Comparison of ENCODE assay signal across 8 mouse cellular contexts in genomic region chr7:128344928-128345653, GRCm38 (mm10). TPM values are rescaled to one million over a fixed set of nuclear protein-coding genes. Genes with fewer than 3 reads are reported as not detected.
A peak's percentile ranks its signal among the peaks of the same experiment; 100 is the strongest.
DNase-seq lines count a peak whose midpoint lies in the region; ATAC-seq and TF ChIP-seq lines count a peak whose summit lies in the region.

No protein-coding gene starts in this region.

- no peak overlapping the region for H3K9ac ChIP-seq in neural tube, embryonic 15.5 days (replicated peaks)
- no peak overlapping the region for H3K9ac ChIP-seq in kidney, embryonic 15.5 days
- no peak overlapping the region for H3K9ac ChIP-seq in limb, embryonic 14.5 days (ENCODE audit: low read depth, low read length, severe bottlenecking)
- H3K9ac ChIP-seq in stomach, embryonic 14.5 days (replicated peaks; ENCODE audit: low read depth, low read length), result no peak overlapping the region

- H3K4me3 ChIP-seq in neural tube, embryonic 15.5 days (replicated peaks), result no peak overlapping the region
- no peak overlapping the region for H3K4me3 ChIP-seq in kidney, embryonic 15.5 days (replicated peaks)
- no peak overlapping the region for H3K4me3 ChIP-seq in limb, embryonic 14.5 days (replicated peaks; ENCODE audit: low read length)
- H3K4me3 ChIP-seq in stomach, embryonic 14.5 days (ENCODE audit: low read depth, low read length), result no peak overlapping the region

- DNase-seq in neural tube, embryonic 10.5 days (ENCODE audit: extremely low spot score, low spot score), result peak; percentile 78
- DNase-seq in embryo, embryonic 10.5 days (ENCODE audit: low spot score), result peak; percentile 87
- peak; percentile 71 for DNase-seq in limb, embryonic 14.5 days (ENCODE audit: low spot score)
- DNase-seq in natural killer cell, adult 2 months (ENCODE audit: low spot score in 2 of 2), result peak; percentile 27 to 53

- H3K4me2 ChIP-seq in neural tube, embryonic 15.5 days, result no peak overlapping the region
- no peak overlapping the region for H3K4me2 ChIP-seq in kidney, embryonic 15.5 days
- no peak overlapping the region for H3K4me2 ChIP-seq in limb, embryonic 14.5 days (replicated peaks; ENCODE audit: low read depth, low read length, severe bottlenecking)
- H3K4me2 ChIP-seq in stomach, embryonic 14.5 days (replicated peaks; ENCODE audit: low read depth, low read length), result no peak overlapping the region

- no peaks in the 10 kb centered on the region for H3K36me3 ChIP-seq in neural tube, embryonic 15.5 days
- H3K36me3 ChIP-seq in kidney, embryonic 15.5 days, result no peaks in the 10 kb centered on the region
- H3K36me3 ChIP-seq in limb, embryonic 14.5 days (ENCODE audit: control insufficient read depth, insufficient read depth, low read length), result no peaks in the 10 kb centered on the region
- H3K36me3 ChIP-seq in stomach, embryonic 14.5 days (ENCODE audit: control insufficient read depth, insufficient read depth, low read length), result no peaks in the 10 kb centered on the region

- H3K27ac ChIP-seq in neural tube, embryonic 15.5 days (replicated peaks), result no peak overlapping the region
- no peak overlapping the region for H3K27ac ChIP-seq in kidney, embryonic 15.5 days
- H3K27ac ChIP-seq in limb, embryonic 14.5 days (replicated peaks; ENCODE audit: low read depth, low read length), result no peak overlapping the region
- H3K27ac ChIP-seq in stomach, embryonic 14.5 days (ENCODE audit: low read length), result no peak overlapping the region

- no peaks in the 10 kb centered on the region for H3K9me3 ChIP-seq in neural tube, embryonic 15.5 days (replicated peaks)
- no peaks in the 10 kb centered on the region for H3K9me3 ChIP-seq in kidney, embryonic 15.5 days (replicated peaks)
- peaks cover 5% of the 10 kb centered on the region; the same call in 1 of the 2 replicates for H3K9me3 ChIP-seq in limb, embryonic 14.5 days (ENCODE audit: control insufficient read depth, low read length)
- H3K9me3 ChIP-seq in stomach, embryonic 14.5 days (ENCODE audit: control insufficient read depth, low read depth, low read length), result no peaks in the 10 kb centered on the region

- TF ChIP-seq POLR2A in limb, embryonic 14.5 days (IDR thresholded peaks at IDR 0.05; ENCODE audit: borderline replicate concordance, extremely low read depth, insufficient read depth, insufficient read length), result no peak

- H3K27me3 ChIP-seq in neural tube, embryonic 15.5 days (replicated peaks), result no peaks in the 10 kb centered on the region
- no peaks in the 10 kb centered on the region for H3K27me3 ChIP-seq in kidney, embryonic 15.5 days
- H3K27me3 ChIP-seq in limb, embryonic 14.5 days (ENCODE audit: control insufficient read depth, insufficient read depth, low read length), result no peaks in the 10 kb centered on the region
- no peaks in the 10 kb centered on the region for H3K27me3 ChIP-seq in stomach, embryonic 14.5 days (ENCODE audit: control insufficient read depth, insufficient read depth, low read length)

- no peak for ATAC-seq in neural tube, embryonic 15.5 days (ENCODE audit: low FRiP score)
- peak; percentile 84 for ATAC-seq in granulocyte monocyte progenitor cell, adult 5-6 weeks (replicated peaks; ENCODE audit: poor library complexity, severe bottlenecking)
- peak; percentile 75 for ATAC-seq in kidney, embryonic 15.5 days (replicated peaks; ENCODE audit: low FRiP score)
- ATAC-seq in limb, embryonic 14.5 days (ENCODE audit: low FRiP score, low read depth), result peak; percentile 60; the same call in 1 of the 2 replicates
- ATAC-seq in stomach, embryonic 14.5 days (ENCODE audit: insufficient number of reproducible peaks, insufficient read depth, low FRiP score, low read depth), result peak; percentile 72; the same call in 1 of the 2 replicates

- 72% methylated on average over 6 of the region's 6 CpGs for WGBS in neural tube, embryonic 15.5 days
- WGBS in kidney, embryonic 15.5 days, result 62% methylated on average over 6 of the region's 6 CpGs
- 65% methylated on average over 6 of the region's 6 CpGs for WGBS in limb, embryonic 14.5 days
- WGBS in stomach, embryonic 14.5 days, result 55% methylated on average over 6 of the region's 6 CpGs

- peaks cover 6% of the 10 kb centered on the region for H3K4me1 ChIP-seq in neural tube, embryonic 15.5 days
- H3K4me1 ChIP-seq in kidney, embryonic 15.5 days, result peaks cover 12% of the 10 kb centered on the region; the same call in 1 of the 2 replicates
- H3K4me1 ChIP-seq in limb, embryonic 14.5 days (ENCODE audit: control insufficient read depth, insufficient read depth, low read length), result no peaks in the 10 kb centered on the region
- H3K4me1 ChIP-seq in stomach, embryonic 14.5 days (ENCODE audit: control insufficient read depth, insufficient read depth, low read length), result no peaks in the 10 kb centered on the region

RNA-seq across cellular contexts. Expression of gene BC017158, which starts 47.1 kb away (rescaled TPM):
- polyA plus RNA-seq in neural tube, embryonic 15.5 days (2015; fragmentation: Nextera tagmentation; extraction: Ambion mirVana), result 22.7 and 25.7 TPM in 2 replicates
- 37.7 and 45.6 TPM in 2 replicates for total RNA-seq in granulocyte monocyte progenitor cell, adult 5-6 weeks (2014; fragmentation: Nextera tagmentation)
- 18.4 and 24.8 TPM in 2 replicates for total RNA-seq in granulocyte monocyte progenitor cell, adult 5-6 weeks (2017)
- 29.1 and 31.7 TPM in 2 replicates for polyA plus RNA-seq in kidney, embryonic 15.5 days (2015; fragmentation: Nextera tagmentation; extraction: Ambion mirVana)
- 46.1 and 52.6 TPM in 2 replicates for polyA plus RNA-seq in limb, embryonic 14.5 days (2012; rRNA removed)
- 28.5 and 31.8 TPM in 2 replicates for polyA plus RNA-seq in limb, embryonic 14.5 days (2014; fragmentation: Nextera tagmentation; extraction: Ambion mirVana)
- 36.8 and 42.8 TPM in 2 replicates for polyA plus RNA-seq in stomach, embryonic 14.5 days (2014; fragmentation: Nextera tagmentation; extraction: Ambion mirVana)
